Mouse (Mus musculus) liver, postnatal 0 days (tissue): Measurements from ENCODE around the gene Pole3. TPM values are rescaled to one million over a fixed set of nuclear protein-coding genes. Genes with fewer than 3 reads are reported as not detected.

Experiments
- ATAC-seq: fragments of 200-750 bp; cut with Nextera tagmentation; 2 replicates; pipeline ENCODE4 v1.8.0; 2017; ENCODE audit warnings: mild to moderate bottlenecking, moderate library complexity
- DNase-seq: peaks from one replicate; pipeline ENCODE4 v3.0.0-alpha.2; 2016
- H3K27ac ChIP-seq: fragments of 300-500 bp; sonication (generic); 2 replicates; pipeline ENCODE4 v1.5.1; 2014; ENCODE audit warnings: antibody characterized with exemption, moderate library complexity, mild to moderate bottlenecking, low read depth
- H3K27me3 ChIP-seq: fragments of 300-500 bp; sonication (generic); 2 replicates; pipeline ENCODE4 v1.6.1; 2014; ENCODE audit warnings: low read length, control low read depth, mixed read lengths; ENCODE audit not compliant: insufficient read depth
- H3K36me3 ChIP-seq: fragments of 300-500 bp; sonication (generic); replicated peaks from 2 replicates; pipeline ENCODE4 v1.6.1; 2014; ENCODE audit warnings: mild to moderate bottlenecking, control low read depth, low read length, moderate library complexity, mixed read lengths; ENCODE audit not compliant: insufficient read depth
- H3K4me1 ChIP-seq: fragments of 300-500 bp; sonication (generic); 2 replicates; pipeline ENCODE4 v1.6.1; 2014; ENCODE audit warnings: antibody characterized with exemption, mild to moderate bottlenecking, control low read depth; ENCODE audit not compliant: insufficient read depth
- H3K4me2 ChIP-seq: fragments of 300-500 bp; sonication (generic); 2 replicates; pipeline ENCODE4 v1.6.1; 2014; ENCODE audit warnings: low read depth, mild to moderate bottlenecking, low read length, moderate library complexity, mixed read lengths
- H3K4me3 ChIP-seq: fragments of 300-500 bp; sonication (generic); 2 replicates; pipeline ENCODE4 v1.5.1; 2014; ENCODE audit warnings: low read depth, low read length
- H3K9ac ChIP-seq: fragments of 300-500 bp; sonication (generic); replicated peaks from 2 replicates; pipeline ENCODE4 v1.6.1; 2014; ENCODE audit warnings: mild to moderate bottlenecking, moderate library complexity
- H3K9me3 ChIP-seq: fragments of 300-500 bp; sonication (generic); 2 replicates; pipeline ENCODE4 v1.6.1; 2016; ENCODE audit warnings: mild to moderate bottlenecking, control low read depth, low read length, mixed read lengths
- CTCF ChIP-seq: sonication (generic); IDR thresholded peaks from 2 replicates; pipeline ENCODE4 v1.5.1; 2016; ENCODE audit warnings: antibody characterized with exemption, low read depth
- EP300 ChIP-seq: IDR thresholded peaks from 2 replicates; pipeline ENCODE4 v1.6.1; 2016; ENCODE audit warnings: antibody characterized with exemption, low read depth, mild to moderate bottlenecking
- WGBS: fragments of 180-500 bp; shearing (Covaris S2); extraction: QIAGEN DNeasy Blood & Tissue Kit; methylation state at CpG from one replicate; pipeline ENCODE4 v1.1.7; 2014; ENCODE audit not compliant: insufficient replicate concordance; 5-methylcytosine and 5-hydroxymethylcytosine counted together
- polyA plus RNA-seq: library from polyadenylated mRNA; unstranded; fragments of >200 nt; fragmentation: Nextera tagmentation; extraction: Ambion mirVana; gene quantifications from 2 replicates; pipeline ENCODE4 v1.2.1, GENCODE M21; 2015

The Pole3 gene
- polyA plus RNA-seq, 1 experiment from 2014 or later, result 29.2 TPM

- Histone ChIP-seq H3K4me3 (no peak overlapping the region), H3K36me3 (0 out of 2 replicates have a peak, but pooled peaks cover 2% of the 10 kb centered on the region), H3K27me3 (no peaks in the 10 kb centered on the region), H3K4me1 (peaks cover 31% of the 10 kb centered on the region), H3K4me2 (peak overlapping the region; percentile 84), H3K9me3 (no peaks in the 10 kb centered on the region), H3K27ac (peak overlapping the region; percentile 93; the same call in 1 of the 2 replicates), H3K9ac (peak overlapping the region; percentile 85; the same call in 1 of the 2 replicates)
- no peak for TF ChIP-seq CTCF
- no peak for TF ChIP-seq EP300
- ATAC-seq (no peak), DNase-seq (no peak)
- WGBS, result 54% methylated on average over 2 of the region's 2 CpGs
These were observed 3.9 kb downstream of the Pole3 start for GRCm38 (mm10) chr4:62520892-62521400.

- 0 out of 2 replicates have a peak, but pooled peaks have one; percentile 39 for TF ChIP-seq EP300
- no peak for TF ChIP-seq CTCF
- Histone ChIP-seq H3K4me3 (peak within 1 kb of the TSS; percentile 70), H3K36me3 (0 out of 2 replicates have a peak, but pooled peaks cover 2% of the 10 kb centered on the region), H3K4me1 (peaks cover 38% of the 10 kb centered on the region), H3K4me2 (peak within 1 kb of the TSS; percentile 84), H3K27me3 (no peaks in the 10 kb centered on the region), H3K9me3 (no peaks in the 10 kb centered on the region), H3K27ac (peak within 1 kb of the TSS; percentile 93), H3K9ac (peak within 1 kb of the TSS; percentile 85)
- DNase-seq, result peak; percentile 91
- 0% methylated on average over 37 of the region's 37 CpGs for WGBS
- peak; percentile 63 for ATAC-seq
These were observed 5.0 kb downstream of the Pole3 start, which contains the start of gene Alad for GRCm38 (mm10) chr4:62519849-62520233. Gene Alad (minus strand): TSS chr4:62519918.

- TF ChIP-seq EP300 (no peak), CTCF (no peak)
- 0 out of 2 replicates have a peak, but pooled peaks cover 2% of the 10 kb centered on the region for H3K36me3 ChIP-seq
- peak overlapping the region; percentile 84 for H3K4me2 ChIP-seq
- DNase-seq (no peak), ATAC-seq (peak; percentile 8)
- H3K27me3 ChIP-seq, result no peaks in the 10 kb centered on the region
- no peaks in the 10 kb centered on the region for H3K9me3 ChIP-seq
- H3K9ac ChIP-seq, result peak overlapping the region; percentile 85
- H3K4me1 ChIP-seq, result peaks cover 36% of the 10 kb centered on the region
- 2% methylated on average over 26 of the region's 26 CpGs for WGBS
- H3K4me3 ChIP-seq, result peak overlapping the region; percentile 70
- peak overlapping the region; percentile 93 for H3K27ac ChIP-seq
These were observed 5.6 kb downstream of the Pole3 start for GRCm38 (mm10) chr4:62519122-62519848.

GRCm38 (mm10) chr4:62518416-62519121, 6.3 kb downstream of the Pole3 start:
- ATAC-seq, result no peak

GRCm38 (mm10) chr4:62517538-62518415, 7.1 kb downstream of the Pole3 start:
- Histone ChIP-seq H3K36me3 (peaks cover 15% of the 10 kb centered on the region), H3K27me3 (no peaks in the 10 kb centered on the region), H3K9ac (peak overlapping the region; percentile 85), H3K27ac (peak overlapping the region; percentile 93), H3K4me2 (peak overlapping the region; percentile 84), H3K9me3 (no peaks in the 10 kb centered on the region), H3K4me1 (peaks cover 30% of the 10 kb centered on the region), H3K4me3 (peak overlapping the region; percentile 70)
- 61% methylated on average over 10 of the region's 10 CpGs for WGBS
- ATAC-seq (no peak), DNase-seq (peak; percentile 16)
- no peak for TF ChIP-seq CTCF
- TF ChIP-seq EP300, result no peak

More at GRCm38 (mm10) chr4:62518416-62519121, 6.3 kb downstream of the Pole3 start:
- Histone ChIP-seq H3K9ac (peak overlapping the region; percentile 85), H3K4me3 (peak overlapping the region; percentile 70), H3K4me2 (peak overlapping the region; percentile 84), H3K36me3 (peaks cover 9% of the 10 kb centered on the region), H3K9me3 (no peaks in the 10 kb centered on the region), H3K27me3 (no peaks in the 10 kb centered on the region), H3K27ac (peak overlapping the region; percentile 93), H3K4me1 (peaks cover 30% of the 10 kb centered on the region)
- TF ChIP-seq CTCF (no peak), EP300 (no peak)
- peak; percentile 26 for DNase-seq
- WGBS, result 36% methylated on average over 13 of the region's 13 CpGs
